Mouse (Mus musculus) natural killer cell, adult 2 months (primary cell): ENCODE data around the gene Serpinc1.
"Not testable (repeated sequence)": the region's sequence is repeated elsewhere in the genome, so short reads cannot be mapped to it uniquely, and the experiment has no call there.

Experiments
- DNase-seq, 2 experiments: peaks; one replicate each; pipeline ENCODE4 v3.0.0; 2022; ENCODE audit warnings: low spot score in 2 of 2

Serpinc1 gene

DNA sequence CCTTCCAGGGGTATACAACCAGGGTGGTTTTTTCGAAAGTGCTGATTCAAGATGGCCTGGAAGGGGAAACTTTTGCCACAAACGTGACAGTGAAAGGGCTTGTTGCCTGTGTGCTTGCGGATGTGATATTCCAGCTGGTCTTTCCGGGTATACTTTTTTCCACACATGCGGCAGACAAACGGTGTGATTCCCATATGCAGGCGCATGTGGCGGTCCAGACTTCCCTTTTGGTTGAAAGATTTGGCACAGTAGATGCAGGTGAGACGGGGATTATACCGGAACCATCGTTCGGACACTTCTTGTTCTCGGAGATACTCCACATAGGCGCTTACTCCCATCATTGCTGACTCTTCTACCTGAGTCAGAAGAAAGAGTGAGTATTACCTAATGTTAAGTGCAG, 41.7 kb downstream of the Serpinc1 start:
- no peak for DNase-seq

DNA sequence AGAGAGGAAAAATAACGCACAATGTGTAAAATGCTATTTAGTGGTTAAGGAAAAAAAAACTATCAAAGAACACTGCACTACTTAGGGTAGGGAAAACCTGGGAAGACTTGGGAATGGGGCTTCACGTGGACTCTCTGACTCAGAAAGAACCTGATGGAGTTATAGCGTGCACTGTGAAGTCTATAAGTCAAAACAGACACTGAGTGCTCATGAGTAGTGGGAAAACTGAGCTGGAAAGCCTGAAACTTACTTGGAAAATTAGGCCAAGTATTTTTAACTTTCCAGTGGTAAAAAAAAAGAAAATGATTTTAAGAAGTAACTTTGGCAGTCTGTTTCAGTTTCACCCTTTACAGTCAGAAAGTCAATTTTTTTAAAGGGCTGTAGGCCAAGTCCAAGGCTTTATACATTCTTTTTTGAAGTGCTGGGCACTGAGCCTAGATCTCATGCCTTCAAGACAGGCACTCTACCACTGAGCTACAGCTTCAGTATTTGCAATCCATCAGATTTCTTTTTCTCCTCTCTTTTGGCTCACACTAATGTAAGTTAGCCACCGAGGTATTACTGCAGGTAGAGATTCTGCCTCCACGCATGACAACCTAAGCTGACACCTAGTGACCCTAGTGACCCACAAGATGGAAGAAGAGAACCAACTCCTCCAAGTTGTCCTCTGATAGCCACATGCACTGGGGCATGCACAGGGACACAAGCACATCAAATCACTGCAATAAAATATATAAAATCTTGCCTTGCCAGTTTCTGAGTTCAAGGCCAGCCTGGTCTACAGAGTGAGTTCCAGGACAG, 47.2 kb downstream of the Serpinc1 start:
- no peak for DNase-seq

DNA sequence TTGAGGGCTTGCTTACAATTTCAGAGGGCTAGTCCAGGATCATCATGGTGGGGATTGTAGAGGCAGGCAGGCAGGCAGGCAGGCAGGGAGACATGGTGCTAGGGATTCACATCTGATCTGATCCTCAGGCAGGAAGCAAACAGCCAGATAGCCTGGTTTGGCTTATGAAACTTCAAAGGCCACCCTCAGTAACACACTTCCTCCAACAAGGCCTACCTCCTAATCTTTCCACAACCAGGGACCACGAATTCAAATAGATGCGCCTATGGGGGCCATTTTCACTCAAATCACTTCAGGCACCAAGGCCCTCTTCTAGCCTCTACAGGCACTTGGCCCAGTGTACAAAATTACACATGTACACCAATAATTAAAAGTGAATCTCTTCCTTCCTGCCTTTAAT, 48.8 kb downstream of the Serpinc1 start:
- DNase-seq = no peak

DNA sequence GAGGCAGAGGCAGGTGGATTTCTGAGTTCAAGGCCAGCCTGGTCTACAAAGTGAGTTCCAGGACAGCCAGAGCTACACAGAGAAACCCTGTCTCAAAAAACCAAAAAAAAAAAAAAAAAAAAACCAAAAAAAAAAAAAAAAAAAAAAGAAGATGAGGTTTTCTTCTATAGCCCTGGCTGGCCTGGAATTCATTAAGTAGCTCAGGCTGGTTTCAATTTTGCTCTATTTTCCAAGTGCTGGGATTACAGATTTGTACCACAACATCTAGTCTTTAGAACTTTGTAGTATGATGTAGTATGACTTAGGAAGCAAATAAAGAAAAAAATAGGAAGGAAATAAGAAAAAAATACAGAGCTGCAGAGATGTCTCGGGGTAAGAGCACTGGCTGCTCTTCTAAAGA, 50.0 kb downstream of the Serpinc1 start:
- not testable (repeated sequence) for DNase-seq

DNA sequence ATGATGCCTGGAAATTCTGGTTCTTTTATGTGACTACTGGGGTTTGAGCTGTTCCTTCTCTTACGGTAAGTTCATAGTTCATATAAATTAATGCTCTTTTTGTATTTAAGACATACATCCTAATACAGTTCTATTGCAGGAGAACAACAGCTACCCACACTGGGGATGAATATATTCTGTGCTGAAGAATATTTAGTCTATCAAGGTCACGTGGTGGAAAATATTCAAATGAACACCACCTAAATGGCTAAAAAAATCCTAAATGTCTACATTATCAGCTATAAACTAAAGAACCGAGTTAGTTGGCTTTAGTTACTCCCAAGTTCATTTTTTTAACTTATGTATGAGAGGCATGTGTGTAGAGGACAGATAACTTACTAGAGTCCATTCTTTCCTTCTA, 51.7 kb downstream of the Serpinc1 start:
- no peak for DNase-seq

DNA sequence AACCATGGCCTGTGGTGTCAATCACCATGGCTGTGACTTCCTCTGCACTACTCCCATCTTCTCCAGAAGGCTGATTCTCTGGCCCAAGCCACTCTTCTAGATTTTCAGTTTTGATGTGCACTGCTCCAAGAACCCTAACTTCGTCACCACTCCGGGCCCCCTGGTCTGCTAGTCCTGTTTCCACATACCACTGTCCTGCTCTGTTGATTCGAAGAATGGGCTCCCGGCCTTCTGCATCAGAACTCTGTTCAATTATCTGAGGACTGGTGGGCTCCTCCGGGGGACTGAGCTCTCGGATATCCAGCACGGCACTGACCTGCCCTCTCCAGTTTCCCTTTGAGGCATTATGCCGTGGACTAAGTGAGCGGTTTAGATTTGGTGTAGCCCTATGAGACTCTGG, 53.5 kb downstream of the Serpinc1 start:
- DNase-seq = no peak

DNA sequence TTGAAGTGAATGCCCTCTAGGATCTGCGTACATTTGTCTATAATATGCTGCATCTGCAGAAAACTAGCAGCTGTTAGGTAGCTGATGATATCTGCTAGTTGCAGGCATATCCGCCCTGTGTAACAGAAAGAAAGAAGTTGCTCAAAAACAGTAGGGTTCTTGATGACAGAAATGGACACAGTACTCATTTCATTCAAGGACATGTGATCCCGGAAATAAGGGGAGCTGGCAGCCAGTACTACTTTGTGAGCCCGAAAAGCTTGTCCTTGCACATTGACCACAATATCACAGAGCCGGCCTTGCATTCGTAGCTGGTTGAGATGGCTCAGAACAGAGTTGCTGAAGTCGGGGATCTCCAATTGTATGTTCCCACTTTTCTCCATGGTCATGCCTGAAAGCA, 54.0 kb downstream of the Serpinc1 start:
- DNase-seq = no peak

DNA sequence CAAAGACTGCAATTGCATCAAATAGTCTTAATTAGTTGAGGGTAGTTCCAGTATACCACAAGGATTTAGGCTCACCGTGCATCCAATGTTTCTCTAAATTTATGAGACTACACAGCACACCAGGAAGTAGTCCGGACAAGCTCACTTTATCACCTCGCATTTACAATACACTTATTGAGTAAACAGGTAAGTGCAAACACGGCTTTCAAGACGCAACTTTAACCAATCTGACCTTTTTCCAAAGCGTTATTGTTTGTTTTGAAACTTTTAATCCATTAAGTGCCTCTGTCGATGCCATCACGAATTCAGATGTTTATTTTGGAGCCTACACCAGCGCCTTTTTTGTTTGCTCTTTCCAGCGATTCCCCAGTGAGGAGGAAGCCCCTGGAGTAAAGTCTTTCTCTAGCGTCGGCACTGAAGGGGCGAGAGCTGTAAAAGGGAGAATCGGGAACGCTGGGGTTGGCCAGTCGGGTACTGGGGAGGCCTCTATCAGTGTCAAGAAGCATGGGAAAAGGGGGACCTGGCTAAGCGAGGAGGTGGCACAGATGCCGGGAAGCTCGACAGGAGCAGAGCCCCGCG, 55.6 kb downstream of the Serpinc1 start:
- DNase-seq = no peak

DNA sequence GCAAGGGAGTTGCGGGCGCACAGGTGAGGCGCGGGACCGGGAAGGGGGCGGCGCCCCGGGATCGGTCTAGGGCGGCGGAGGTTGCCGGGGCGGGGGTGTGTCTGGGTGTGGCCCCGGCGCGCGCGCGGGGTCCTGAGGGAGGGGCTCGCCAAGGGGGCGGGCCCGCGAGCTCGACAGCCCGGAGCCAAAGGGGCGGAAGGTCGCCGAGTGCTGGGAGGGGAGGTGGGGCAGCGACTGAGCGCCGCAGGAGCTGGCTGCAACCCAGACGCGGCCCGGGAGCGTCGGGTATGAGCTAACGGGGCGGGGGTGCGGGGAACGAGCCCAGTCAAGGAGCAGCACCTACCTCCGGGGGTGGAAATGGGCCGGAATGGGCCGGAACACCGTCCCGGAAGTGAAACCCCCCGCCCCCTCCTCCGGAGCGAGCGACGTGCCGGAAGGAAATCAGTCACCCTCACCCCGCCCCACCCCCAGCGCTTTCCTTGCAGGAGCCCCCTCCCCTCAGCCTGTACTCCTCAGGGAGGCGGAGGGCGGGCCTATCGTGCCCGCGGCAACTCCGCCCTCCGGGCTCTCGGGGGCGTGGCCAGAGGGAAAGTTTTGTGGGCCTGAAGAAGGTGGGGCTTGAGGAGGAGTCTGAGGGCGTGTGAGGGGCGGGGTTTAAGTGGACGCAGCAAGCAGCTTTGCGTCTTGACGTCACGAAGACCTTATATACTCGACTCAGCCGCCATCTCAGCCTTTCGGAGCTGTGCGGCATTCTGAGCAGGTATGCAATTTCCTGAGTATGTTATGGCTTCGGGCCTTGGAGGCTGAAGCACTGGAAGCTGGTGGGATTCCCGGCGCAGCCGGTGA, 56.3 kb downstream of the Serpinc1 start, which contains the start of gene Zbtb37:
Gene Zbtb37, minus strand, starts transcription at position 415 of the 846 bp plus-strand sequence.
- peak; percentile 97 to 98 for DNase-seq

DNA sequence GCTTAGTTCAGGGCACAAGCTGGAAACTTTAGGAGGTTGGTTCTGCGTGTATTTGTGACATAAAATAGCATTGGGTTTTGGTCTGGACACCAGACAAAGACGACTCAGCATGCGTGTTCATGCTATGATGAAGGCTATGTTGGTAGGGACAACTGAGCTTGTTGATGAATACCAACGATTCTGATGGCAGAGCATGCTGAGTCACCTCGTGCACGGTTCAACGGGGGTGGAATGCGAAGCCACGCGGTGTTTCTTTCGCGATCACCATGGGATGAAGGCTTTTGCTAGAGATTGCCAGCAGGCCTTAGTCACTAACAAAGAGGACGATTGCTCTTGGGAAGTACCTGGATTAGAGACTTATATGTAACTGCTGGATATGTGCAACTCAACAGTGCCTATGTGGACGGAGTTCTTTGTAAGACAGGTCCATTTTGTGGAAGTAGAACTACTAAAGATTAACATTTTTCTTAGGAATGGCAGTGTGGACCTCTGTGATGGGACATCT, 56.9 kb downstream of the Serpinc1 start:
- no peak for DNase-seq

DNA sequence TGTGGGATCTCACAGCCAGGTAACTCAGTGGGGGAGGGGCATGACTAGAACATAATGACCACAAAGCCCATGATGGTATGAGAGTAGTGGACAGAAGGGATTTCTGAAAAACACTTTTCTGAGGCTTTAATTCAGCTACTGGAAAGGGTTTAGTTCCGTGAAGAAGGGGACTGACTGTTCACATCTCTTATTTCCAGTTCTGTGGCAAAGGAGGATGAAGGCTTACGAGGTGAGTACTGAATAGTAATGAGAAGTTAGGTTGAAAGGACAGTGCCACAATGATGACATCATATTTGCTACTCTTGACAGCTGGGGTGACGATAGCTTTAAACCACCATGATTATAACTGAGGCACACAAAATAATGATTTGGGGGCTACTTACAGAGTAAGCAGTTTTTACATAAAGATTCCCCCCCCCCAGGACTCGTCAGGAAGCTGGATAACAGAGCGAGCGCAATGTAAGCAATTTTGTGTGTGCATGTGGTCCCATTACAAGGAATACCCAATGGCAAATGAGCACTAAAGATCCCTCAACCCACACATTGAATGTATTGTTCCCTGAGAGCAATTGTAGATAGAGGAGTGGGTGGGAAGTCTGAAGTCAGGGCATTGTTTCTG, 57.5 kb downstream of the Serpinc1 start:
- DNase-seq = peak in 1 of 2 experiments; percentile 9

DNA sequence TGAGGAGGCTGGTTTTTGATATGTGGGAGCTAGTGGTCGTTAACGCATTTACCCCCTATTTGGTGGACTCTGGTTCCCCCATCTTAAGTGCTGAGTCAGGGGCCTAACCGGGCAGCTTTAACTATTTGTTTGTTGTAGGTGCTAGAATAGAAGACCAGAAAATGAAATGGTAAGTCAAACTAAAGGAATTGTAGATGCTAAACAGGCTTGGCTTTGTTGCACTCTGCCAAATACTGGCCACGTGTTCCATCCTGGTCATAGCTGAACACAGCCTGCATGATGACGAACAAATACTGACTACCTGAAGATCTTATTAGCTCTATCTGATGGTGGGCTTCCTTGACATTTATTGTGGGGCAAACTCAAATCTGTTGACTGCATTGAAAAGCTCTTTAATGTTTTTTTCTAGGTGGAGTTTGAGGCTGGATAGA, 58.0 kb downstream of the Serpinc1 start:
- DNase-seq = no peak

DNA sequence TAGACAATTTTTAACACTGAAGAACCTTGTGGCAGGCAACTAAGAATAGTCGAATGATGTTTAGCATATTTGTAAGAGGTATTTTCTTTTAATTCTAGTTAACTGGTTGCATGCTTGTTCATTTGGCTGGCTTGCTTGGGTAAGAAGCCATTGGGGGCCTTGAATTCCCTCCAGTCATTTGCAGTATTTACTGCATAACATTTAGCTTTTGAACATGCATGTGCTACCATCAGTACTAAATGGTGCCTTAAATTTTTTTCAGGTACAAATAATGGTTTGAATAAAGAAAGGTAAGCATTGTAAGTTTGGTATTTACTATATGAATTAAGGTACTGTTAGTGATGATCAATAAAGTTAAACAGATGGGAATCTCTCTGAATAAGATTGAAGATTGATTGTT, 58.6 kb downstream of the Serpinc1 start:
- DNase-seq = no peak

DNA sequence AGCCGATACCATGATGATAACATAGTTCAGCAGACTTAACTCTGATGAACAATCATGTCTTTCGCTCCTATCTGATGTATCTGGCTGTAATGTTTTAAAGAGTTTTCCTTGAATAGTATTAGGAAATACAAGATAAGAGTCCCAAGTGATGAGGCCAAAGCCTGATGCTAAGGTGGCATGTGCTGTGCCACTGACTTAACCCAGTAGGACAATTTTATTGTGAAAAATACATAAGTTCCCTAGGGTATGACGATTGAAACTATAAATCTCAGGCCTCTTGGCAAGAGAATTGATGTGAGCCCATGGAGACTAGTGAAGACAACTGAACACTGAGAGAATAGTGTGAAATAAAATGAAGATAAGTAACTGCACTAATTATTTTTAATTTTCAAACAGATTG, 59.2 kb downstream of the Serpinc1 start:
- DNase-seq = no peak

DNA sequence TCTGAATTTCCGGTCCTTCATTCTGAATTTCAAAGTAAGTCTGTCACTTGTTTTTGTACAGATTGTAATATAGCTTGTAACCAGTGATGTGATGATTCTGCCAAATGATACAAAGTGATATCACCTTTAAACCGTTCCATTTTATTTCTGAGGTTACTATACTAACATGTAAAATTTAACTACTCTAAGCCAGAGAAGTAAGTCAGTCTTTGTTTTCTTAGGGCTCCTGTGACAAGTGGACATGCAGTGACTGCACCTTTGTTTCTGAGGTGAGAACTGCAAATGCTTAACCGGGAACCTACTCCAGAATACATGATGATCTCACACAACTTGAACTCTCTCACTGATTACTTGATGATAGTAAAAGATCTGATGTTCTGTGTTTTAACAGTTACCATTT, 59.6 kb downstream of the Serpinc1 start:
- DNase-seq = no peak

DNA sequence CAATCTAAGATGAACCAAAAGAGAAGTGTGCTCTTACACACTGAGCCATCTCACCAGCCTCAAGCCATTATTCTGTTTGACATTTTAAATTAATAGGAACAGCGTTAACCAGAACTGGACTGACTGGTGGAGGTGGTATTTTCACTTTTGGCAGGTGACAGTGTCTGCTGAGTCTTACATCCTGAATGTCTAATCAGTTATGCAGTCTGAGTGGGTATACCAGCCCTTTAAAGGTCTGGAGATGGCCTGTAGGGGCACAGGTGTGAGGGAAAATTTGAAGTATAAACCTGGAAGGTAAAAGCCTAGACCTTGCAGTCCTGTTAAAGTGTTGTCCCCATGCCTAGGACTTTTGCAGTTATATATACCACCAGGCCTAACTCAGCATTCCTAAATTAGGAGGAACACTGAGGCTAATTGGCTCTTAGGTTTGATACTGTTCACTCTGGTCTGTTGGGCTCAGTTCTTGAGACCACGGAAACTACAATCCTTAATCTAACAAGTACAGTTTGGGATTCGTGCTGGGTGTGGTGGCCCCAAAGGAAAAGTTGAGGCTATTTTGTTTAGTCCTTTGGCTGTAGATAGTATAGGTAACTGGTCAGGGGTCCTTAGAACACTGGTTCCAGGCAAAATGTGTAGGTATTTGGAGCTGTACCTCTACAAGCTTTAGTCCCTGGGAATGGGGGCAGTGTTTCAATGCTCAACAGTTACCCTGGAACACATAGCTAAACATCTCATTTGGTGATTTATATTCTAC, 60.8 kb downstream of the Serpinc1 start:
- DNase-seq = no peak

DNA sequence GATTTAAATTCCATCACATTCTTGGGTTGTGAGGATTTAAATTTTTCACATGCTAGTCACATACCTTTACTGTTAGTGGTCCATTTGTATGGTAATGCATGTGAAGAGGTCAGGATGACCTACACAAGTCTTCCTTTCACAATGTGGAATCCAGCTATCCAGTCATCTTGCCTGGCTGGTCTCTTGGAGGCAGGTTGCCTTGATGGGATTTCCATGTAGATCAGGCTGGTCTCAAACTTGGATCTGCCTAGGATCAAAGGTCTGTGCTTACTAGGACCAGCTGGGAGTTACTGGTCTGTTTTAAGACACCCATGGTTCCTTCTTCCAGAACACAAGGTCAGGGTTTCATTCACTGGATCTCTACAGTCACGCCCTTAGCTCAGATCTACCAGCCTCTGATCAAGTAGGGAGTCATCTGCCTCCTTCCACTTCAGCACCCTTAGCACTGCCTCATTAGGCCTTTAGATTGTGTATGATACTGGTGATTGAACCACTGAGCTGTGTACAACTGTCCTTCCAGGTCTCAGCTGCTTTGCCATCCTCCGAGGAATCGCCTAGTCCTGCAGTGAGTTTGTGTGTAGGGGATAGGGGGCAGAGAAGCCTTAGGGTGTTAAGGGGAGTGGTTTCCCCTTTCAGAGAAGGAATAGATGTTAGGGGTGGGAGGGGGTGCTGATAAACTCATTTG, 61.5 kb downstream of the Serpinc1 start:
- no peak for DNase-seq

DNA sequence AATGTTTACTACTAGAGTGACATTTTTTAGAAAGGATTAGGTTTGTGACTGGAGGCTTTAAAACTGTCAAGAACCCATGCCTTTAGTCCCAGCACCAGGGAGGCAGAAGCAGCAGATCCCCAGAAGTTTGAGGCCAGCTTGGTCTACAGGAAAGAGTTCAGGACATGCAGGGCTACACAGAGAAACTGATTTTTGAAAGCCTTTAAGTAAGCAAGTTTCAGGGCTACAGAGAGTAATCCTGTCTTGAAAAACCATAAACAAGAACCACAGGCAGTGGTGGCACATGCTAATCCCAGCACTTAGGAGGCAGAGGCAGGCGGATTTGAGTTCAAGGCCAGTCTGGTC, 62.0 kb downstream of the Serpinc1 start:
- no peak for DNase-seq

DNA sequence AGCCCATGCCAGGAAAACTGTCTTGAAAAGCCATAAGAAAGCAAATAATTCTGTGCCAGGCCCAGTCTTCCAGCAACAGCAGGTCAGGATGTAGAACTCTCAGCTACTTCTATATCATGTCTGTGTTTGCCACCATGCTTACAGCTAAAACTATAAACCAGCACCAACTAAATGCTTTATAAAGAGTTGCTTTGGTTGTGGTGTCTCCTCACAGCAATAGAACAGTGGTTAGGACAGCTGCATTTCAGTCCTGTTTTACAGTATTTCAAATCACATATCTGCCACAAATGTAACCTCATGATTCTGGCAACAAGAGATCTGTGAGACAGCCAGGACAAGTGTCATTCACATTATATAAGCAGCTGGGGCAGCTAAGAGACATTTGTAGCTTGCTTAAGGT, 62.5 kb downstream of the Serpinc1 start:
- DNase-seq = no peak

DNA sequence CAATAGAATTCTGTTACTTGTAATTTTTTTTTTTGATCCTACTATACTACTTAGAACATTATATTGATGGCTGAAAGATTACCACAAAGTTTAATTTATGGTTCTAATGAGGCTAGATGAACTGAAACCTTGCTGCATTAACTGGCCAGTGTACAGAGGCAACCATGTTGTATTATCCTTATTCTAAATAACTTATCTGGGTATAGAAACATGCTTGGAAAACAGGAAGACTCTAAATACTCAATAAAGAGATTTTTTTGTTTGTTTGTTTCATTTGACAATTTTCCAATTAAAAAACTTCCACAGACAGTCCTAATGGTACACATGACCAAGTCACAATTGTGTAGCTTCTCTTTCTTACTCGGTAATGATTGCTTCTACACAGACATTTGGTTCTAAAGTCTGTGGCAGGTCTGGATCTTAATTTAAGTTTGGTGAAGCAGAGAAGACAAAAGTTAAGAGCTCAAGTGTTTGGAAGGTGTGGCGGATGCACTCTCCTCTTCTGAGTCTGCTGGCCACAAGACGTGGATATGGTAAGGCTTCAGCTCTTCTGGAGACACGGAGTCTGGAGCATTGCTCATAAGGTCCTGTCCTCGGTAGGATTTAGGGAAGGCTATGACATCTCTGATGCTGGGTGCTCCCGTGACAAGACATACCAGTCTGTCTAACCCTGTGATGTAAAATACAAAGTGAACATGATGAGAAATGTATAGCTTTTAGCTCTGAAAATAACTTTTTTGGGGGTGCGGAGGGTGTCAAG, 63.1 kb downstream of the Serpinc1 start:
- DNase-seq = no peak
